Mouse (Mus musculus) liver, embryonic 14.5 days (tissue): ENCODE results near the gene Rec114.

Experiments used
- CTCF ChIP-seq: IDR thresholded peaks from 2 replicates; pipeline ENCODE4 v1.5.1; 2016; ENCODE audit warnings: antibody characterized with exemption, low read depth, control low read depth
- EP300 ChIP-seq: IDR thresholded peaks from 2 replicates; pipeline ENCODE4 v1.6.1; 2016; ENCODE audit warnings: antibody characterized with exemption, low read depth

DNA sequence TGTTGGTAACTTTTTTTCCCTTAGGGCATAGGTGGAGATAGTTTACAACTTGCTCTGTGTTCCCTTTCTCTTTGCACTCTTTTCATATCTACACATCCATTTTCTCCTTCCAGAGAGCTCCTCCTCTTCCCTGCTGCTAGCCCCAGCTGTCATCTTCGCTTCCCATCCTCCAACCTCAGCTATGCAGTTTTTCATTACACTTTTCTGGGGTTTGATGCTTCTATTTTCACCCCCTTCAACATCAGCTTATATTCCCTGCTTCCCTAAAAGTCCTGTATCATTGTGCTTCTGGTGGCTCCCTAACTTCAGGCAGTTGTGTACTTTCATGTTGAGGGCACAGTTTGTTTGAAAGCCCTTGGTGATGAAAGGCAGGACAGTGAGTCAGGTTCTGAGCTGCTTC lies 130.0 kb downstream of the Rec114 start:
- no peak for TF ChIP-seq EP300
- no peak for TF ChIP-seq CTCF
